Mouse (Mus musculus) heart, postnatal 25 days (tissue): ENCODE measurements at regions not wholly inside any gene's neighbourhood (a gene's known extent, or its start where the extent isn't known, plus 50 kb on each side); places are given as distances from the start of the nearest gene placed in this dataset.

ENCODE experiments used
- DNase-seq: peaks from one replicate; pipeline ENCODE4 v3.0.0; 2022; ENCODE audit warnings: low spot score
- intact Hi-C: fragments of 180-260 bp; cut with DNase I; formaldehyde crosslinking; loops from one replicate; pipeline ENCODE4 v1.15.1; 2025

DNA sequence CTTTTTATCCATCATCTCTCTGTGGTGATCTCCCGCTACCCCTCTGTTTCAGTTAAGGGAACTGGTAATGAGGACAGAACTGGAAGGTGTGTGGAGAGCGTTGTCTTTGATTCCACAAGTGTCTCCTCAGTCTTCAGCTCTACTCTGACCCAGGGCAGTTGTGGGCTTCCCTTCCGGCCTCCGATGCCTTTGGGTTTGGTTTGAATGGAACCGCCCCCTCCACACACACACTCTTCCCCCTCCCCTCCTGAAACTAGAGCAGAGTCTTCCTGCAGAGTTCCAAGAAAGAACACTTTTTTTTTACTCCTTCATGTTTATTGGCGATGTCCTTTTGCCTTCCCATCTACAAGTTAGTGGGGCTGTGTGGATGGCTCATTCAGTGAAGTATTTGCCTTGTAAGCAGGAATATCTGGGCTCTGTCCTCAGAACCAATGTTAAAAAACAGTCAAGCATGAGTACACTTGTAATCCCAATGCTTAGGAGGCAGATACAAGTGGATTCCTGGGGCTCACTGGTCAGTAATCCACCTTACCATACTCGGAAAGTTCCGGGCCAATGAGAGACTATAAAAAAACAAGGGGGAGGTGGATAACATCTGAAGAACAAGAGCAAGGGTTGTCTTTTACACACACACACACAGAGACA is 70.9 kb upstream of the Magi1 start:
- intact Hi-C loops, result no loop called here
- no peak for DNase-seq

DNA sequence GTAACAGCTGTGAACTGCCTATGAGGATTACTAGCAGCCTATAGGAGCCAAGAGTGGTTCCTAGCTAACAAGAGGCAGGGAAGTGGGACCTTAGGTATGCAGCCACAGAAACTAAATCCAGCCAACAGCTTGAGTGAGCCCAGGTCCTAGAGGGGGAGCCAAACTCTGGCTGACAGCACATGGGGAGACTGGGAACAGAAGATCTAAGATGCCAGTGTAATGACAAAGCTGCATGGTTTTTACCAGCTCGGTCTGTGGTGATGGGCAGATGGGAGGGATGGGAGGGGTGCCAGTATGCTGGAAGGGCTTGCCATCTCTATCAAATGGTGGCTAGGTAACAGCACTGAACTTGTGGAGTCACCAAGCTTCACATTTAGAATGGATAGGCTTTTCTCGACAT is 60.6 kb upstream of the Magi1 start:
- intact Hi-C loops, result no loop called here
- DNase-seq, result no peak

DNA sequence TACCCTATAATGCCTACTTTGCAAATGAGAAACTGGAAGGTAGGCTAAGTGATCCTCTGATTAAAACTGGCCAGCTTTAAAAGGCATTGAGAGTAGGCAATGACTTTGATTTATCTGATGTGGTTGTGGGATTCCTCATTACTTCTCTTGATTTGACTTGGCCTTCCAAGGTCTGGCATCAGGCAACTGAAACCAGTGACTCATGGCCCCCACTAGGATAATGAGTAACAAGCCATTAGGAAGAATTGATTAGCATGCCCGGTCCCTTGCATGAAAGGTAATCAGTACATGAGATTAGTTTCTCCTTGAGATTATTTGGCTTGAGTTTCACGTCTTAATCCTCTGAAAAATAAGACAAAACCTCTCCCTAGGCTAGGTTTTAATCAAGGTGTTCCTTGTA is 56.8 kb upstream of the Magi1 start:
- DNase-seq, result no peak
- intact Hi-C loops, result no loop called here

DNA sequence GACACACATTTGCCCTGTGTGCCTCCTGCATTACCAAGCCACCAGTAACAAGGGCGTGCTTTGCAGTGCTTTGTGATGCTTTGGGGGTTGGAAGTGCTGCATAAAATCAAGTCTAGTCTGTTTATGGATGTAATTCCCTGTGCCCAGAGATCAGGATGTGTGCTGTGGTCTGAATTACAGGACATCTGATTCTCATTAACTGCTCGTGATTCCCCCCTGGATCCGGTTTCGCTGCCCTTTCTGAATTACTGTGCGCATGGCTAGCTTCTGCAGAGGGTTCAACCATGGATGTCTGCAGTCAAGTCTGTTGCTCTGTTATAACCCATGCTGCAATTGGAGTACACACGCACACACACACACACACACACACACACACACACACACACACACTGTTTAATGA is 52.5 kb upstream of the Magi1 start:
- no peak for DNase-seq
- intact Hi-C loops, result no loop called here
